Mouse (Mus musculus) heart, postnatal 0 days (tissue): ENCODE results near the gene Cd63.

ENCODE experiments used
- CTCF ChIP-seq: IDR thresholded peaks from 2 replicates; pipeline ENCODE4 v1.5.1; 2016; ENCODE audit warnings: antibody characterized with exemption, control low read depth, low read depth
- EP300 ChIP-seq: IDR thresholded peaks from 2 replicates; pipeline ENCODE4 v1.6.1; 2016; ENCODE audit warnings: antibody characterized with exemption, low read depth

- TF ChIP-seq CTCF (no peak), EP300 (no peak)
These were observed 10.9 kb upstream of the Cd63 start for GRCm38 (mm10) chr10:128889846-128890245.
